Mouse (Mus musculus) brain, embryonic 14.5 days (tissue): ENCODE data around the gene Lrig2. TPM values are rescaled to one million over a fixed set of nuclear protein-coding genes. Genes with fewer than 3 reads are reported as not detected.

ENCODE experiments used
- DNase-seq: peaks from one replicate; pipeline ENCODE4 v3.0.0-alpha.2; 2011; ENCODE audit warnings: low read depth
- CTCF ChIP-seq: fragments of 200-500 bp; IDR thresholded peaks from 2 replicates; pipeline ENCODE4 v1.5.1; 2012; ENCODE audit warnings: inconsistent platforms, mild to moderate bottlenecking, moderate library complexity, borderline replicate concordance; ENCODE audit not compliant: insufficient read depth, insufficient read length; ENCODE audit errors: extremely low read depth
- POLR2A ChIP-seq: fragments of 200-500 bp; IDR thresholded peaks from 2 replicates; pipeline ENCODE4 v1.6.1; 2012; ENCODE audit warnings: mild to moderate bottlenecking, inconsistent platforms, borderline replicate concordance; ENCODE audit not compliant: poor library complexity, insufficient read depth, insufficient read length, severe bottlenecking; ENCODE audit errors: extremely low read depth
- polyA plus RNA-seq: library from polyadenylated mRNA; depleted of rRNA; stranded (reverse); fragments of >200 nt; gene quantifications from 2 replicates; pipeline ENCODE4 v1.2.3, GENCODE M21; 2012; rRNA removed

Lrig2 gene
- polyA plus RNA-seq, 1 experiment: 30.3 TPM

GRCm38 (mm10) chr3:104358747-104359146 lies 153.0 kb downstream of the Lrig2 start:
- DNase-seq: no peak
- TF ChIP-seq CTCF: no peak
- TF ChIP-seq POLR2A: no peak

DNA sequence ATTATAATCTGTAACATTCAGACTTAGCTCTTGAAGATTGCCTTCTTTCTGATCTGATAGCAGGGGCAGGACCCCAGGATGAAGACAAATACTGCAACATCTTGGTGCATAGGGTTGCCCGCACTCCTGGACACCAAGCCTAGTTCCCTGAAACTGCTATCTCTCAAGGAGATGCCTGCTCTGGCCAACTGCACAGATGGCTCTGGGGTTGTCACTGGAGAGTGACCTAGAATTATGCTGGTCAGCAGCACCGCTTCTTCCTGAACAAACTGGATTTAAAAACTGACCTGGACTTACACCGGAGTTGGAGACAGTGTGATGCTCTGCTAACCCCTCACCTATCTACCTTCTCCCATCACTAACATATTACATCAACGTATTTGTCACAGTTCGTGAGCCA lies 155.6 kb downstream of the Lrig2 start:
- no peak for TF ChIP-seq CTCF
- no peak for TF ChIP-seq POLR2A
- no peak for DNase-seq

GRCm38 (mm10) chr3:104353884-104354283 lies 157.8 kb downstream of the Lrig2 start:
- DNase-seq: no peak

GRCm38 (mm10) chr3:104352358-104353060 lies 159.2 kb downstream of the Lrig2 start:
- TF ChIP-seq POLR2A: no peak
- no peak for TF ChIP-seq CTCF

More at GRCm38 (mm10) chr3:104353884-104354283, 157.8 kb downstream of the Lrig2 start:
- TF ChIP-seq POLR2A: no peak
- TF ChIP-seq CTCF: no peak

DNA sequence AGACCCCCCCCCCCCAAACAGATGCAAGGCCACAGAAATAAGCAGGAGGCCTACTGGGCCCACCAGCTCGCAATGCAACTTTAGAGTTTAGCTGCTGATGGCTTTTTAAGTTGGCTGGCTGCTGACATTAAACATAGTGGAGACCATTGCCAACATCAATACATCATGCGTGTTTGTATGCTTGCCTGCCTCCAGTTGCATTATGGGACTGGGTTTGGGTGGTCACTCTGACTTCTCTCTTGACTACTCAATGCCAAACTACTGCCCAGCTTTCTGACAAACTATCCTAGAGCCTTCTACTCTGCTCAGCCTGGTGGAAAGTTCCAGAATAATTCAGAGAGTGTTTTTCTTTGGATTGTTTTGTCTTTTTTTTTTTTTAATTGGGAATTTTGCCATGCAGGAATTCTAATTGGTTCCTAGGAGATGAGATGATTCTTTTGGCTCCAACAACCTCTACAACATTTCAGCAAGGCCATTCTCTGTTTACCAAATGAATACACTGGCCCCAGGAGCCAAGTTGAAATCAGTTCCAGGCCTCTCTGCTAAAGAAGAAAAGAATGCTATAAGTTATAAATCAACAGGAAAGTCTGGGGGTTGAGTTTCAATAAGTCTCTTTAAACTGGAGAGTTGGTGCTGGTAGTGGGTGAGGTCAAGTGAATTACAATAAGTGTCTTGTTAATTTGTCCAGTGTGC lies 161.3 kb downstream of the Lrig2 start:
- peak; percentile 50 for DNase-seq
- no peak for TF ChIP-seq CTCF
- TF ChIP-seq POLR2A: no peak

More at GRCm38 (mm10) chr3:104352358-104353060, 159.2 kb downstream of the Lrig2 start:
- DNase-seq: peak; percentile 60

DNA sequence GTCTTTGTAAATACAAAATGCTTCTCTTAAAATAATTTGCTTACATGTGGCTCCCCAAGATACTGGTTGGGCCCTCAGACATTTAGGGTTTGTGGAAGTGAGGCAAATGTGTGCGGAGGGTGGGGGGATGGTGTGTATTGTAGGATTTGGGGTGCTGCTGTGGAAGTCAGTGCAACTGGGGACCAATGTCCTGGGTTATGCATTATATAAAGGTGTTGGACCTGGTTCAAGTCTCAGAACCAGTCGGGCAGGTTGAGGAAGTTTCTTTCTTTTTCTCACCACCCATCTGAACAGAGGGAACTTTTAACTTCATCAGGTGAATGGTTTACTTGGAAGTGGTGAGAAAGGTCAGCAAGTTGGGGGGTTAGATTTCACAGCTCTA lies 161.9 kb downstream of the Lrig2 start:
- no peak for DNase-seq
- no peak for TF ChIP-seq POLR2A
- TF ChIP-seq CTCF: no peak

DNA sequence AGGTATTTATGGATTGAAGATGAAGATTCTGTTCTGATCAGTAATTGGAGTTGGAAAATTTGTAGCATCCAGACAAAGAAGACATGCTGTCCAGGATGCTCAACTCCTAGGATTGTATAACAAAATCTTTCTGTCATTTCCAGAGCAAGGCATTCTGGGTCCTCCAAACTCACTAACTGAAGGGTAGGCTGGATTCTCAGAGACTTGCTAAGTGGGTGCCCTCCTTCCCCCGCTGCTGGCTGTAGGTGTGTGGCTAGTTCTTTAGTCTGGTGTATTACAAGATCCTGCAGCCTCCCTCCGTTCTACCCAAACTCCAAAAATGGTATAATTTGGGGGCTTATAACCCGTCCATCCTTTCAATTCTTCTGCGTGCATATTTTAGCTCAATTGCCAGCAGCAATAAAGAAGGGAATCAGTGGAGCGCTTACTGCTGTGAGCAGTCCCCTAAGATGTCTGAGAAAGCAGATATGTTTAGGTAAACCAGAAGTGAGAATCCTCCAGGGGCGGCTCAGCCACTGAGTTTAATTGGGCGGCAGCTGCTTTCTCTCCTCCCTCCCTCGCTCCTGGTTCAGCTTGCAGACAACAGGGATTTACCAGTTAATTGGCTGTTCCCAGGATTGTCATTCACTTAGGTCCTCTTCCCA lies 162.4 kb downstream of the Lrig2 start:
- peak; percentile 89 for DNase-seq
- TF ChIP-seq CTCF (no peak), POLR2A (no peak)

Other genes with a start within 250 kb of the Lrig2 start
- 6.7 and 7.3 TPM in 2 replicates for gene Slc16a1, start 126.8 kb upstream of the Lrig2 start, polyA plus RNA-seq